Mouse (Mus musculus) adrenal gland, postnatal 10 days (tissue): ENCODE data around the gene Zdhhc20. TPM values are rescaled to one million over a fixed set of nuclear protein-coding genes. Genes with fewer than 3 reads are reported as not detected.
A peak's percentile ranks its signal among the peaks of the same experiment; 100 is the strongest.
"Not testable (repeated sequence)": the region's sequence is repeated elsewhere in the genome, so short reads cannot be mapped to it uniquely, and the experiment has no call there.

Source experiments
- DNase-seq: peaks from one replicate; pipeline ENCODE4 v3.0.0; 2021; ENCODE audit warnings: mixed read lengths
- total RNA-seq, 2 experiments: library from RNA; stranded (reverse); gene quantifications; 2 replicates each; pipeline ENCODE4 v1.2.3; 2021

Zdhhc20 gene
- total RNA-seq, 2 experiments from 2014 or later = 33.3 to 40.0 TPM

- DNase-seq = no peak
Observed at GRCm38 (mm10) chr14:57892961-57893360, 2.9 kb upstream of the Zdhhc20 start.

- DNase-seq = no peak
Observed at GRCm38 (mm10) chr14:57889541-57890010, 500 bp downstream of the Zdhhc20 start.

GRCm38 (mm10) chr14:57887171-57887570 is 2.9 kb downstream of the Zdhhc20 start:
- DNase-seq = peak; percentile 35

GRCm38 (mm10) chr14:57886032-57886431 is 4.0 kb downstream of the Zdhhc20 start:
- DNase-seq = no peak

- no peak for DNase-seq
Observed at GRCm38 (mm10) chr14:57883341-57883740, 6.7 kb downstream of the Zdhhc20 start.

DNA sequence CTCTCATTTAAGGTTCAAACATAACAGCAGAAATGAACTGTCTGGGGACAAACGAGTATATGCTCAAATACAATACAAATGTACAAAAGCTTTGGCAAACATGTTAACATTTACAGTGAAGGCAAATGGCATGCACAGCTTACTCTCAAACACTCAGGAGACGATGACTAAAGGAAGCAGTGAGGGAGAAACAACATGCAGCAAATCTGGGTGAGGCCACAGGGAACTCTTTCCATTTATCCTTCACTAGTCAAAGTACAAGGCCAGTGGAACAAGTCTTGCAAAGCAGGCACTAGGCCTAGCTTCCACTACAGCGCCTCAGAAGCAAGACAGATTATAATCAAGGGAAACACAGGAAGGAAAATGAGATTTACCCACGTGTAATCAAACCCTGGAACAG is 7.4 kb downstream of the Zdhhc20 start:
- no peak for DNase-seq

DNA sequence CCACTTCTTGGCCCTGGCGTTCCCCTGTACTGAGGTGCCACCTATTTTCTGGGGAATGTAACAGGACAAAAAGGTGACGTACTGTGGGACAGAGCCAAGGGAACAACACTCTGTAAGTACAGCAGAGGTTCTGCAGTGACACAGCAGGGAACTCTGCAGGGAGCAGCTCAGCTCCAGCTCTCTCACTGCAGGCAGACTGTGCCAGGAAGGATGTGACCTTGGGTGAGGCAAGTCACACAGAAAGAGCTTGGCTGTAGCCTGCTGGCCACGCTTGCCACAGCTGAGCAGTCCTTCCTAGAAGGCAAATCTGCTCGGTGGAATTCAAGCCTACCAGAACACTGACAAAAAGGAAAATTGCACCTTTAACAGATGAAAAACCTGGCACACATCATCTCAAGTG is 8.3 kb downstream of the Zdhhc20 start:
- DNase-seq = peak; percentile 84

DNA sequence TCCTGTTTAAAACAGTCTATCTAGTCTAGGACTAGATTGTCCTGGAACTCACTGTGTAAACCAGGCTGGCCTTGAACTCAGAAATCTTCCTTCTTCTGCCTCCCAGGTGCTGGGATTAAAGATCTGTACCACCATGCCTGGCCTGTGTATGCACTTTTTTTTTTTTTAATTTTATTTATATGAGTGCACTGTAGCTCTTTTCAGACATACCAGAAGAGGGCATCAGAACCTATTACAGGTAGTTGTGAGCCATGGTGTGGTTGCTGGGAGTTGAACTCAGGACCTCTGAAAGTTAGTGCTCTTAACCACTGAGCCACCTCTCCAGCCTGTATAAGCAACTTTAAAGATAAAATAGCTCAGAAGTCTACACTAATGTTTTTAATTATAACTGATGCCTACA is 9.0 kb downstream of the Zdhhc20 start:
- no peak for DNase-seq

DNA sequence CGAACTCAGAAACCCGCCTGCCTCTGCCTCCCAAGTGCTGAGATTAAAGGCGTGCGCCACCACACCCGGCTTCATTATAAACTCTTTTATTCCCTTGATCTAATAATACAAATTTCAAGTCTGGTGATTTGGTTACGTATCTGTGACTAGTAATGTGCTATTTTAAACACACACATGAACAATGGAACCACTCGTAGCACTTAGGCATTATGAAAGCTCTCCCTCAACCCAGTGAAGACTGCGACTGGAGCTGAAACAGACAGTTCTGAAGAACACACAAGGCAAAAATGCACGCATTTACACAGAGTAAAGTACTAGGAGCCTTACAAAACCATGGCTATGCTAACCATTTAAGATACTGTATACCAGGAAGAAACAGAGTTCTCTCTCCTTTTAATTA is 12.2 kb downstream of the Zdhhc20 start:
- no peak for DNase-seq

GRCm38 (mm10) chr14:57866676-57867276 is 23.3 kb downstream of the Zdhhc20 start:
- DNase-seq = no peak

GRCm38 (mm10) chr14:57865256-57865655 is 24.8 kb downstream of the Zdhhc20 start:
- DNase-seq = no peak

DNA sequence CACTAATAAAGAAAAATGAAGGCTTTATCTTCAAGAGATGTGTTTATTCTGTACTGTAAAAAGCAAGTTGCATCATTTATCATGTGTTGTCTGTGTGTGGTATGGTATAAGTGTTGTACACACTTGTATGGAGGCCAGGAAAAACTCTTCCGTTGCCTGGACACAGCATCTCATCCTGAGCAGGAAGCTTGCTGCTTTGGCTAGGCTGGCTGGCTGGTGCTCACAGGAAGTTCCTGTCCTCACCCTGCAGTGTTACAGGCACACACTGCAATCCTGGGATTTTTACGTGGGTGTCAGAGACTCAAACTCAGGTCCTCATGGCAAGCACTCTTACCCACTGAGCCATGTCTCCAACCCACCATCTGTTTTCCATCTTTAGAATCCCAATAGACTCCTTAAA is 26.9 kb downstream of the Zdhhc20 start:
- DNase-seq = no peak

GRCm38 (mm10) chr14:57861987-57862412 is 28.1 kb downstream of the Zdhhc20 start:
- DNase-seq = no peak

GRCm38 (mm10) chr14:57859520-57859919 is 30.6 kb downstream of the Zdhhc20 start:
- no peak for DNase-seq

- DNase-seq = no peak
Observed at GRCm38 (mm10) chr14:57858601-57859000, 31.5 kb downstream of the Zdhhc20 start.

GRCm38 (mm10) chr14:57856037-57856436 is 34.0 kb downstream of the Zdhhc20 start:
- DNase-seq = not testable (repeated sequence)

GRCm38 (mm10) chr14:57852961-57853360 is 37.1 kb downstream of the Zdhhc20 start:
- DNase-seq = no peak

DNA sequence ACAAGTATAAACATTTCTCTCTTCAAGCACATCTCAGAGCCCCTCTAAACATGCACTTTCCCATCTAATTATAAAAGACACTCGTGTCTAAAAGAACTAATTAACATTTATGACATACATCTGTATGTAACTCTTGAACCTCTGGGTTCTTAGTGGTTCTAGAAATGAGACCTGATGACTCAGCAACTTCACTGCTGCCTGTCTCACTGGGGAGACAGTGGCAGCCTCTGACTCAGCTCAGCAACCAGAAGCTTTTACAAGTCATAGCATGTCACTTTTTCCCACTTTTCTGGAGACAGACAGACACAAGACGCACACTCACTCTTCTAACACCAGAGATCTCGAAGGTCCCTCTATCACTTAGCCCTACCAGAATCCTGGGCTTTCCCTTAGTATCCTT is 39.7 kb downstream of the Zdhhc20 start:
- DNase-seq = no peak

- no peak for DNase-seq
Observed at GRCm38 (mm10) chr14:57848646-57849045, 41.4 kb downstream of the Zdhhc20 start.

DNA sequence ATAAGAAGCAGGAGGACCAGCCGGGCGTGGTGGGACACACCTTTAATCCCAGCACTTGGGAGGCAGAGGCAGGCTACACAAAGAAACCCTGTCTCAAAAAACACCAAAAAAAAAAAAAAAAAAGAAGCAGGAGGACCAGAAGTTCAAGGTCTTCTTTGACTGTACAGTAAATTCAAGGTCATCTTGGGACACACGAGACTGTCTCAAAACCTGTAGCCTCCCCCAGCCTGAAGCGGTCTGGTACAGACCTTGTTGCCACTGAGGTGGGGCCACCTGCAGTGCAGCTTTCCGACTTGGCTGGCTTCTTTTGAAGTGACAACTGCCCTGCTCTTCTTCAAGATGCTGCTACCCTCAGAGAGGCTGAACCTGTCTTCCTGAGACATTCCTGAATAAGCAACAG is 42.0 kb downstream of the Zdhhc20 start:
- DNase-seq = not testable (repeated sequence)

- DNase-seq = no peak
Observed at GRCm38 (mm10) chr14:57844535-57844934, 45.5 kb downstream of the Zdhhc20 start.

- DNase-seq = no peak
Observed at GRCm38 (mm10) chr14:57835157-57835556, 54.9 kb downstream of the Zdhhc20 start.

GRCm38 (mm10) chr14:57833526-57833925 is 56.5 kb downstream of the Zdhhc20 start:
- no peak for DNase-seq

DNA sequence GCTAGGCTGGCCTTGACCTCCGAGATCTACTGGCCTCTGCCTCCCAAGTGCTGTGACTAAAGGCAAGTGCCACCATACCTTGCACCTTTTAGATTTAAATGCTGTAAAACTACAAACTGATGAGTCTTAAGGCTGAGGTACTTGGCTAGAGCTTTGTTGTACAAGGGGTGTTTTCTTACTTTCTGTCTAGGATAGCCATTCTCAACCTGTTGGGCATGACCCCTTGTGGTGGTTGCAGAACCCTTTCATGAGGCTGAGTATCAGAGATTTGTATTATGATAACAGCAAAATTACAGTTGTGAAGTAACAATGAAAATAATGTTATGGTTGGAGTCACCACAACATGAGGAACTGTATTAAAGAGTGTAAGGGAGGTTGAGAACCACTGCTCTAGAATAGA is 62.8 kb downstream of the Zdhhc20 start:
- DNase-seq = no peak
